Mouse (Mus musculus) common myeloid progenitor, adult 5-6 weeks (primary cell): ENCODE results near the gene 4930415O20Rik. TPM values are rescaled to one million over a fixed set of nuclear protein-coding genes. Genes with fewer than 3 reads are reported as not detected.
"Not testable (repeated sequence)": the region's sequence is repeated elsewhere in the genome, so short reads cannot be mapped to it uniquely, and the experiment has no call there.

Experiments used
- ATAC-seq: replicated peaks from 2 replicates; pipeline ENCODE4 v1.8.0; 2016; ENCODE audit warnings: low read depth, mild to moderate bottlenecking, moderate TSS enrichment, inconsistent platforms; ENCODE audit not compliant: poor library complexity, severe bottlenecking
- total RNA-seq: library from RNA; stranded (forward); fragments of 200-1000, 187-1606 nt; gene quantifications from 2 replicates; pipeline ENCODE4 v1.2.3, GENCODE M21; 2017

4930415O20Rik gene
- total RNA-seq, 1 experiment from 2014 or later = not detected

DNA sequence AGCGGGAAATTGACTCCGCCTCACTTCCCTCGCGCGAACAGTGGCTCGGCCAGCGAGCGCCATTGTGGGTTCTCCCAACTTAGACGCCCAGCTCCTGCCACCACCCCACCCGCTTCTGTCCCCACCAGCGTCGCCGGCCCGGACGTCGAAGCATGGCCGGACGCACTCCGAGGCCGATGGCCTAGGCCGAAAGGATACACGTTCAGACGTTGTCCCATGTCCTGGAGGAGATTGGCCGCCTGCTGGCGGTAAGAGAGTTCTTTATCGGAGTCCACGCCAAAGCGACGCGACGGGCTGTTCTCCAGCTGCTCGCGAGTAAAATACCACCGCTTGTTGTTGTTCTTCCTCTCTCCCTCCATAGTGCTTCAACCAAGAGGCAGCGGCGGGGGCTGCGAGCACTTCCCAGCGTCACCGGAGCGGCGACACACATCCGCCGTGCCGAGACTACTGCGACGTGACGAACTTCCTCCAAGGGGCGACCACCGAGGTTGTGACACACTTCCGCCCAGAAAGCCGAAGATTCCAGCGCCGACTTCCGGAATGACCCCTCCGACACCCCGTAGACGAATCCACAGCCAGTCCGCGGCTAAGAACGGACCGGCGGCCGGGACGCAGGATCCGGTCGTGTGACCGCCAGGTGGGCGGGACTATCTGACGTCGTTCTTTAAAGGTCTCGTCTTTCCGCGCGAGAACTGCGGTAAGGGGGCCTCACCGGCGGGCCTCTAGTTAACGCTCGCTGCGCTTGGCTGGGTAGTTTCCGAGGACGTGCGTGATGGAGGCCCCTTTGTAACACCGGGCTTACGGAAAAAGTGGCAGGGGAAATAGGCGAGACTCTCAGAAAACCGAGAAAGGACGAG, 3.3 kb upstream of the 4930415O20Rik start:
- peak; percentile 92 for ATAC-seq

DNA sequence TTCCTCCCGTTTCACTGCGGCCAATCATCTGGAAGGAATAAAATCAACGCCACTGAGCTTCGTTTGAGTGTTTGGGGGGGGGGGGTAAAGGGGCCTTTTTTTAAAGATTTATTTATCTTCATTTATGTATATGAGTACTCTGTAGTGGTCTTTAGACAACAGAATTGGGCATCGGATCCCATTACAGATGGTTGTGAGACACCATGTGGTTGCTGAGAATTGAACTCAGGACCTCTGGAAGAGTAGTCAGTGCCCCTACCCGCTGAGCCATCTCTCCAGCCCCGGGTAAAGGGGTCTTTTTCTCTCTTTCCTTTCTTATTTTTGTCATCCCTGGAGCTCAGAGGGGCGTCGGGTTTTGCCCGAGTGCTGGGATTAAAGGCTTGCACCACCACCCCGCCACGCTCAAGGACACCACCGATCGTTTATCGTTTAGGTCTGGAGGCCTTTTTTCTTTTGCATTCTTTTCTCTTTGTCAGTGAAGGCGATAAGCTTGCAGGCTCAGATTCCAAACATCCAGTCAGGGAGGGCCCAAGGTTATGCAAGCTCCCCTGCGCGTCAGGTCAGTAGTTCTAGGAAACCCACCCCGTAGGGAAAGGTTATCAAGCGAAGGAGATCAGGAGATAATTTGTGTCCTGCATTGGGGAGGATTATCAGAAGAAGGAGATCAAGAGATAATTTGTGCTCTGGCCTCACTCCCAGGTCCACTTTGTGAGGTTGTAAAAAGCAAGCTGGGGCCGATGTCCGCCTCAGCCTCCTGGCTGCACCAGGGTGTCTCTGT, 2.4 kb upstream of the 4930415O20Rik start:
- no peak for ATAC-seq

DNA sequence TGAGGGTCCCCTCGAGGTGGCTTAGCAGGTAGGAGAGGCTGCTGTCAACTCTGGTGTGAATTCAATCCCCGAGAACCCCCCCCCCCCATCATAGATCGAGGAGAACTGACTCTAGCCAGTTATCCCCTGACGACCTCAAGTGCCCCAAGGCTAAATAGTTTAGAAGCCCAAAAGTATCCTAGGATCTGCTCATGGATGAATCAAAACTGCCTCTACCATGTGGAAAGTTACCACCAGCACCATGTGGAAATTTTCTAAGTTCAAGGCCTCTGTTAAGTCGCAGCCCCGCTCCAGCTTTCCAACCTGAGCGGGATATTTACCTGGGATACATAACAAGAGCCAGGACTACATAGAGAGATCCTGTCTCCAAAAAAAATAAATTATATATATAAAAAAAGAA, 1.6 kb upstream of the 4930415O20Rik start:
- ATAC-seq = no peak

DNA sequence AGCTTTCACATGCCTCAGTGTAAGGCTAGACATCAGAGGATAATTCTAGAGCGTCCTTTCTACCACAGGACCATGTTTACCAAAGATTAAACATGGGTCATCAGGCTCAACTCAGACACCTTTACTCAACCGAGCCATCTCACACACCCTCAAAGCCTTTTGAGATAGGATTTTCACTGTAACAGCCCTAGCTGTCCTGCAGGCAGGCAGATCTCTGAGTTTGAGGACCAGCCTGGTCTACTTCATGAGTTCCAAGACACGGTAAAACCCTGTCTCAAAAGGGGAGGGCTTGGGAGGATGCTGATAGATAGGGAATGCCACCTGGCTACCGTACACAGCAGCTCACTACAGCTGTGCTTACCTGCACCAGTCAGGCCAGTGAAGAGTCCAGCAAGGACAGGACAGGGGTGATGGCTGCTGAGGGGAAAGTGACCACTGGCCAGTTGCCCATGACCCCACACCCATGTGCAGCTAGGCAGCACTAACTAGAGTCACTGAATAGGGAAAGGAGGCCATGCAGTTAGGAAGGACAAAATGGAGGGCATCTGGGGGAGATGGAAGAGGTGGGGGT, 924 bp upstream of the 4930415O20Rik start:
- no peak for ATAC-seq

DNA sequence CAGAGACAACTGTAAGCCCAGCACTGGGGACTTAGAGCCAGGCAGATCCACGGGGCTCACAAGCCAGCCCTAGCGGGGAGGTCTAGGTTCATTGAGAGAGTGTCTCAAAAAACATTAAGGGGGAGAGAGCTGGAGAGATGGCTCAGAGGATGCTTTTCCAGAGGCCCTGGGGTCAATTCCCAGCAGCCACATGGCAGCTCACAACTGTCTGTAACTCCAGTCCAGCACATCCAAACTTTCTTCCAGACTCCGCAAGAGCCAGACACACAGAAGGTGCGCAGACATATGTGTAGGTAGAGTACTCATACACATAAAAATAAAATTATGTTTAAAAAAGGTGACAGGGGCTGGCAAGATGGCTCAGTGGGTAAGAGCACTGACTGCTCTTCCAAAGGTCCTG, 2.5 kb downstream of the 4930415O20Rik start:
- ATAC-seq = no peak

DNA sequence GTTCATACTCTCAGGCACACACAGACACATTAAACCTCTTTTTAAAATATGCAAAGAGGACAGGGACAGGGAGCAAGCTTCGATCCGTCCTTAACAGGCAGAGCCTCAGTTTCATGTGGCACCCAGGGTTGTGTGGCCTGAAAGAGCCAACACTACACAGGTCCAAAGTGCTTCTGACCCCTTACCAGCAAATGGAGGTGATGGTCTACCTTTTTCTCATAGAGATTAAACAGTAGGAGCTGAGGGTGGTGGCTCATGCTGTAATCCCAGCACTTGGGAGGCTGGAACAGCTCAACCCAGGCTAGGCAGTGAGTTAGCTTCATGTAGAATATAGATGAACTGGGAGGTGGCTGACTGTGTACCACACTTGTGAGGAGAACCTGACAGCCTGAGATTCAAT, 8.5 kb downstream of the 4930415O20Rik start:
- ATAC-seq = no peak

DNA sequence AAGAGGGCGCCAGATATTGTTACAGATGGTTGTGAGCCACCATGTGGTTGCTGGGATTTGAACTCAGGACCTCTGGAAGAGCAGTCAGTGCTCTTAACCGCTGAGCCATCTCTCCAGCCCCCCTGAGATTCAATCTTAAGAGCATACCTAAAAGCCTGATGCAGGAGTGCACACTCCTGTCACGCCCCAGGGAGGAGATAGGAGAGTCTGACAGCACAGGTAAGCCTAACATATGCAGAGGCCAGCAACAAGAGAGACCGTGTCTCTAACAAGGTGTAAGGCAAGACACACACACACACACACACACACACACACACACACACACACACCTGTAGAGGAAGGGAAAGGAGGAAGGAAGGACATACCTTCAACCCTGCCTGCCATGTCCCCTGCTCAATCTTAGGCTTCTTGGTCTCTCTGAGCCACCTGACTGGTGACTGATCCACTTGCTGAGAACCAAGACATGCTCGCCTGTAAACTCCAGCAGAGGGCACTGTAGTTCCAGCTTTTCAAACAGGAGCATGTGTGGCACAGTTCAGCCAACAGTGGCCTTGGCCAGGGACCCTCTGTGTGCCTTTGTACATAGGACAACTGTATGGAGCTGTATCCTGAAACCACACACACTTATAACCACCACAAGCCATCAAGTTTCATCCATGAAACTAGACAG, 9.1 kb downstream of the 4930415O20Rik start:
- peak; percentile 99 for ATAC-seq

DNA sequence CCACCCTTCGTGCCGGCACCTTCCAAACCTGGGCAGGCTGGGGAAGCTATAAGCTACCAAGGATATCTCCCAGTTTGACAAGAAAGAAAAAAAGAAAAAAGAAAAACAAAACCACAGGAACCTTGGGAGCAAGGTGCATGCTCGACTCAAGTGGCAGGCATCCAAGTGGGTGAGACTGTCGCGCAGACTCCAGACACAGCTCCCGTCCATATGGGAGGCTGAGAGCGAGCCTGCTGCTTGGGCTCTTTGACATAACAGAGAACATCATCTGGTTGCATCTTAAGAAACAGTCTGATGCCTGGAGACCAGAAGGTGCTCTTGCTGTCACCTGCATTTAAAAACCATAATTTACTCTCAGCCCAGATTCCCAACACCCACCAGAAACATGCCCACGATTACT, 11.6 kb downstream of the 4930415O20Rik start:
- ATAC-seq = no peak

DNA sequence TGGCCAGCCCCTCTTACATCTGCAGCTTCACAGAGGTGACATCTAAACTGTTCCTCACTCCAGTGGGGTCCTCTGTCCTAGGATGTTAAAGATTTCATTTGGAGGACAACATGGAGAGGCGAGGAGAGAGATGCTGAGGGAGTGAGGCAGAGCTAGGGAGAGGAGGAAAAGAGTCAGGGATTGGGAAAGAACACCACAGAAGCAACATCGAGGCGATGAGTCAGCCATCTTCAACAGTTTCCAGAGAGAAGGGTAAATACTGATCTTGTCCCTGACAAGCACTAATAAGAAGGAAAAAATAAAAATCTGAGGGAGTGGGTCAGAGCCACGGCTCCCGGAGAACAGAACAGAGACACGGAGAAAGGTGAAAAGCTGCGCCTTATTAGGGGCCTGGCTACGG, 12.2 kb downstream of the 4930415O20Rik start:
- no peak for ATAC-seq

DNA sequence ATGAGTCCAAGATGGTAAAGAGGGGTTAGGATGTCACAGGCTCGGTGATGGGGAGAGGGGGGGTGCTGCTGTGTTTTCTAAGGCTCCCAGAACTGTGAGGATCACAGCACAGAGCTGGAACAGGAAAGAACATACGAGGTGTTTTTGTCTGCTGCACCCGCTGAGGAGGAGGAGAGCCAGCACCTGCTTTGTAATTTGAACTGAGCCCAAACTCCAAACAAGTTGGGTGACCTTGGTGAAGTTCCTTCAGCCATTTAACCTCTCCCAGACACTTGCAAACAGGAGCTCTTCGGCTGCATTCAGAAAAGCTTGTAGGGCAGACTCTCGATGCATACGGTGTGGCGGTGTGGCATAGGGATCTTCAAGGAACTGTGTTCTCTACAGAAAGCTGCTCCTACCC, 14.6 kb downstream of the 4930415O20Rik start:
- ATAC-seq = no peak

DNA sequence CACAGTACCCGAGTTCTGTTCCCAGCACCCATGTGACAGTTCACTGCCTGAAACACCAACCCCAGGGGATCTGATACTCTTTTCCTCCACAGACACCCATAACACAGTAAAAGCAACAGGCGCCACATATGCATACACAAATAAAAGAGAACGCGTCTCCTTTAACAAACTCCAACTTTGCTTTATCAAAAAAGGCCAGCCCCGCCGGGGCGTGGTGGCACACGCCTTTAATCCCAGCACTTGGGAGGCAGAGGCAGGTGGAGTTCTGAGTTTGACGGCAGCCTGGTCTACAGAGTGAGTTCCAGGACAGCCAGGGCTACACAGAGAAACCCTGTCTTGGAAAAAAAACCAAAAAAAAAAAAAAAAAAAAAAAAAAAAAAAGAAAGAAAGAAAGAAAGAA, 15.3 kb downstream of the 4930415O20Rik start:
- not testable (repeated sequence) for ATAC-seq

DNA sequence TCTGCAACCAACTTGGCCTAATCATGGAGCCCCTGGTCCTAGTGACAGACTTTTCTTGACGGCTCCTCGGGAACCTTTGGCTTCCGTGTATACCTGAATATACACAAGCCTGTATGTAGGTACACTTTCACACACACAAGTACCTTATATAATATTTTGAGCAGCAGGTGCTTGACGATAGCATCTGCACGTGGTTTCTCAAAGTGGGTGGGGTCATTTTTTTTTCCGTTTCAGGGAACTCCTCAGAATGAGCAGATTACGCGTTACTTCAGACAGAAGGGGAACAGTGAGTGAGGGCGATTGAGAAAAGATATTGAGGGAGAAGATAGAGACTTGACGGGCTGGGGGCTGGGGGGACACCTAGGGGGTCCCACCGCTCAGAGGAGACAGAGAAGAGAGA, 16.9 kb downstream of the 4930415O20Rik start:
- ATAC-seq = no peak

DNA sequence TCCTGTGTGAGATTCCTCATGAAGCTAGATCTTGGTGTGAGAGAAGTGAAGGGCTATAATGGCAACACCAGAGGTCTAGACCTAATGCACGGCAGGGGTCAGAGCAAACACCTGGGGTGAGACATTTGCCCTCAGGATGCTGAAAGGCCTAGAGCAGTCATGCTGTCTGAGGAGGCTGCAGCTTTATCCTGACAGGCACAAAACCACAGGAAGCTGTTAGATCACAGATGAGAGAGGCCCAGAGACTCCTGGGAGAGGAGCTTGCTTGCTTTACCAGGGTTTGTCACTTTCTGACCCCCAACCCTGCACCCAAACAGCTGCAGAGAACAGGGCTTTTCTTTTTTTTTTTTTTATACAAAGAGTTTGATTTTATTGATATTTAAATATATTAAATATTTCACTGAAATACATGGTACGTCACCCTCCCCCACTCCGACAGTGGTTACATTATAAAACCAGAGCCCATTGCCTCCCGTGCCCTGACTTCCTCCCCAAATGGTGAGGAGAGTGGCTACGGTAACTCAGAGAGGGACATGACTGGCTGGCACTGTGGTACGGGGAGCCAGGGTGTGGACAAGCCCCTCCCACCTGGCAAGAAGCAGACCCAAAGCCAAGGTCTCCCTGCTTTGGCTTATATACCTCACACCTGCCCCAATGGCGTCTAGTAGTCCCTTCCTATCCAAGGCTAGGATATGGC, 19.0 kb downstream of the 4930415O20Rik start:
- ATAC-seq = peak; percentile 59

DNA sequence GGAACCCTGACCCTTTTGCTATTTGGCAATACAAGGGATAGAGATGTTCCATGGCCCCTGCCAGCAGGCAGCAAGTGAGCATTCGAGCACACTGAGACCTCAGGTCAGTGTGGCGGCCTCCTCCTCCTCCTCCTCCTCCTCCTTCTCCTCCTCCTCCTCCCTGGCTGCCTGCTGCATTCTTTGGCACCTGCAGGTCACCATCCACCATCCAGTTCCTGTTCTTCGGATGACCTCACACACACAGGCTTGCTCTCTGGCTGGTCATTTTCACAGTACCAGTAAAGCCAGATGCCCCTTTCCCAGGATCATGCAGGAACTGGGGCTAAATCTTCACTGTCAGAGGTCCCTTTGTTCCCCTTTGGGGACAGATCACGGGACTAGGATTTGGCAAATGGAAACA, 20.6 kb downstream of the 4930415O20Rik start:
- ATAC-seq = no peak

DNA sequence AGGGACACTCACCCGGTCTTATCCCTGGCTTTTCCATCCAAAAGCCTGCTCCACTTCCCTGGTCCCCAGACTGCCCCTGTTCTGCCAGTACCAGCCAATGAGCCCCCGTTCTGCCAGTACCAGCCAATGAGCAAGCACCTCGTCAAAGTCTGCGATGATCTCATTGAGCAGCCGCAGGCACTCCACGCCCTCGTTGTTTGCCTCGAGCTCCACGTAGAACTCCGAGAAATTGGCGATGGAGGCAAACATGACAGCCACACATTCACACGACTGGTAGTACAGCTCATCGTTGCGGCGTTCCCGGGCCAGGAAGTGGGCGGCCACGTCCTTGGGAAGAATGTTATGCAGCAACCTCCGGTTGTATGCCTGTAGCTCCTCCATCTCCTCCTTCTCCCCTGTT, 23.4 kb downstream of the 4930415O20Rik start:
- ATAC-seq = no peak

DNA sequence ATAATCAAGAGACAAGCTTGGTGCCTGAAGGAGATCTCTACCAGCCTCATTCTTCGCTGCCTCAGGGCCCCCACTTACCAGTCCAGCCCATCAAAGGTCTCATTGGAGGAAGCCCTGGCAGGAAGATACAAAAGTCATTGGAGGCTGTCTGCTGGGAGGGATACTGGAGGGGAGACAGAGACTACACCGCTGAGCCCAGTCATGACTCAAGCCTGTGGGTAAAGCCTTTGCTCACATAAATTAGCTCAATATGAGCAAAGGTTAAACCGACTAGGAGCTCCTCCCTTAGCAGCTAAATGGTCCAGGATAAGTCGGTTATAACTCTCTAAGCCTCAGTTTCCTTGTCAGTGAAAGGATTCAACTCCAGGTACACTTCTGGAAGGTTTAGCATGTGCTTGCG, 24.2 kb downstream of the 4930415O20Rik start:
- ATAC-seq = no peak

DNA sequence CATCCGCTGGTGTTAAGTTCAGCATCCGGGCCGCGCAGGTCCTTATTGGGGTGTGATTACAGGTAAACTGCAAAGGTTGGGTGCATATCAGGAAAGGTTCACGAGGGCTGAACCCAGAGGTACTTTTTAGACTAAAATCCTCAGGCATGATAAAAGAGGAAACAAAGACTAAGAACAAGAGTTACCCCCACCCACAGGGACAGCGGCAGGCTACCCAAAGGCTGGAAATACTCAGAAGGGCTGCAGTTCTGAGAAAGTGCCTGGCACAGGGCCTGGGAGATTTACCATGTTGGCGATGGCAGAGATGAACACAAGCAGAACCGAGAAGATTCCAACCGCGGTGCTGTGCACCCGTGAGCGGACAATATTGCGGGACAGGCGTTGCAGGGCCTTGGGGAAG, 25.8 kb downstream of the 4930415O20Rik start:
- no peak for ATAC-seq

DNA sequence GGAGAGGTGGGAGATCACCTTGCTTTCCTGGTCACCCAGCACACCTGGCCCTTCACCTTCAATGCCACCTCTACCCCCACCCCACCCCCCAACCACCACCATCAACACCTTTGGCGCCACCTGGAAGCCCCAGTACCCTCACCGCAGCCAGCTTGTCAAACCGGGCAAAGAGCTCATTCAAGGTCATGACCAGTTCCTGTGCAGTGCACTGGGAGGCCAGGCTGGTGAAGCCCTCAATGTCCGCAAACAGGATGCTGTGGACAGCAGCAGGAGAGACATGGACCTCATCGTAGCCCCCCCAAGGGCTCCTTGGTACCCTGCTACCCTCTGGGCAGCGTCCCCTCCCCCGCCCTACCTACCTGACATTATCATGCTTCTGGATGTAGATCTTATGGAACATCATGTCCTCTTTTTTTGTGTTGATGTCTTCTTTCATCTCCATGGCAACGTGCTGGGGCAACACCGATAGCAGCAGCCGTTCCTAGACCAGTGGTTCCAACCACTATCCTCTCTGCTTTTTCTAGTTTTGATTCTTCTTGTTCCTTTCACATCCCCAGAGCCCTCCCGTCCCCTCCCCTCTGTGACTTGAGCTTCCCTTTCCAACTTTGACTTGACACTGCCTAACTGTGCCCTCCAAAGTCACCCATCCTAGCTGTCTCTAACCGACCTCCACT, 29.4 kb downstream of the 4930415O20Rik start:
- no peak for ATAC-seq

DNA sequence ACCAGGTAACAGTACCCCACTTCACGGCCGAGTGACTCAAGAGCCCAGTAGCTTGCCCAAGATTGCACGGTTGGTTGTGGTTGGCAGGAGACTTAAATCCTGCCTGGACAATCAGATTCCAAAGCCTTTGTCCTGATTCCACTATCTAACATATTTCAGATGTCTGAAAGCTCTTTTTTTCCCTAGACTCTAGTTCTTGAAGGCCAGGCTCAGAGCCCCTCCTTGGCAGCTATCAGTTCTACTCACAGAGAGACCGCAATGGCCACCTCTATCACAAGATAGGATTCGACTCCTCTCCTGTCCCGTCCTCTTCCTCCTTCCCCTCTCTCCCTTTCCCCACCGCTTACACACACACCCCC, 31.0 kb downstream of the 4930415O20Rik start:
- ATAC-seq = no peak
